Mouse (Mus musculus): ENCODE data around the gene Gse1.

- TF ChIP-seq CTCF (IDR thresholded peaks at IDR 0.05; ENCODE audit: extremely low read depth, insufficient read length, insufficient replicate concordance, low read depth, low read length) = no peak
- no peak for TF ChIP-seq POLR2A (IDR thresholded peaks at IDR 0.05; ENCODE audit: low read depth, low read length)
Measured at GRCm38 (mm10) chr8:120413626-120413988, 185.4 kb downstream of the Gse1 start.
